Mouse (Mus musculus): ENCODE data around the gene Cnr2. TPM values are rescaled to one million over a fixed set of nuclear protein-coding genes. Genes with fewer than 3 reads are reported as not detected.

The Cnr2 gene
- polyA plus RNA-seq, 2 experiments, result 0.70 to 0.94 TPM

GRCm38 (mm10) chr4:135921257-135922120, 26.3 kb downstream of the Cnr2 start:
- H3K4me3 ChIP-seq (replicated peaks; ENCODE audit: low read length), result peak overlapping the region; percentile 75
- DNase-seq (ENCODE audit: low spot score) (peak; percentile 23), ATAC-seq (ENCODE audit: low FRiP score, low read depth) (no peak)
- no peaks in the 10 kb centered on the region for H3K27me3 ChIP-seq (ENCODE audit: control insufficient read depth, insufficient read depth, low read length)
- peaks cover 16% of the 10 kb centered on the region for H3K36me3 ChIP-seq (ENCODE audit: control insufficient read depth, insufficient read depth, low read length)
- peak overlapping the region; percentile 66 for H3K9ac ChIP-seq (ENCODE audit: low read depth, low read length, severe bottlenecking)
- H3K27ac ChIP-seq (replicated peaks; ENCODE audit: low read depth, low read length), result peak overlapping the region; percentile 83
- TF ChIP-seq POLR2A (IDR thresholded peaks at IDR 0.05; ENCODE audit: borderline replicate concordance, extremely low read depth, insufficient read depth, insufficient read length), result no peak
- no peaks in the 10 kb centered on the region for H3K9me3 ChIP-seq (ENCODE audit: control insufficient read depth, low read length)
- peaks cover 8% of the 10 kb centered on the region; the same call in 1 of the 2 replicates for H3K4me1 ChIP-seq (ENCODE audit: control insufficient read depth, insufficient read depth, low read length)
- 3% methylated on average over 26 of the region's 26 CpGs for WGBS
- peak overlapping the region; percentile 76 for H3K4me2 ChIP-seq (replicated peaks; ENCODE audit: low read depth, low read length, severe bottlenecking)

- DNase-seq (ENCODE audit: low spot score) (no peak), ATAC-seq (ENCODE audit: low FRiP score, low read depth) (no peak)
- Histone ChIP-seq H3K9ac (ENCODE audit: low read depth, low read length, severe bottlenecking) (no peak overlapping the region), H3K27ac (replicated peaks; ENCODE audit: low read depth, low read length) (no peak overlapping the region), H3K4me1 (ENCODE audit: control insufficient read depth, insufficient read depth, low read length) (peaks cover 8% of the 10 kb centered on the region; the same call in 1 of the 2 replicates), H3K4me2 (replicated peaks; ENCODE audit: low read depth, low read length, severe bottlenecking) (peak overlapping the region; percentile 76), H3K9me3 (ENCODE audit: control insufficient read depth, low read length) (no peaks in the 10 kb centered on the region), H3K27me3 (ENCODE audit: control insufficient read depth, insufficient read depth, low read length) (no peaks in the 10 kb centered on the region), H3K36me3 (ENCODE audit: control insufficient read depth, insufficient read depth, low read length) (peaks cover 19% of the 10 kb centered on the region), H3K4me3 (replicated peaks; ENCODE audit: low read length) (peak overlapping the region; percentile 75; the same call in 1 of the 2 replicates)
- 88% methylated on average over 1 of the region's 1 CpGs for WGBS
- no peak for TF ChIP-seq POLR2A (IDR thresholded peaks at IDR 0.05; ENCODE audit: borderline replicate concordance, extremely low read depth, insufficient read depth, insufficient read length)
Measured at GRCm38 (mm10) chr4:135922190-135922589, 27.0 kb downstream of the Cnr2 start.

GRCm38 (mm10) chr4:135924418-135924817, 29.2 kb downstream of the Cnr2 start:
- H3K4me1 ChIP-seq (ENCODE audit: control insufficient read depth, insufficient read depth, low read length), result peaks cover 8% of the 10 kb centered on the region; the same call in 1 of the 2 replicates
- 89% methylated on average over 2 of the region's 2 CpGs for WGBS
- peaks cover 28% of the 10 kb centered on the region for H3K36me3 ChIP-seq (ENCODE audit: control insufficient read depth, insufficient read depth, low read length)
- DNase-seq (ENCODE audit: low spot score) (no peak), ATAC-seq (ENCODE audit: low FRiP score, low read depth) (no peak)
- TF ChIP-seq POLR2A (IDR thresholded peaks at IDR 0.05; ENCODE audit: borderline replicate concordance, extremely low read depth, insufficient read depth, insufficient read length), result no peak
- H3K4me2 ChIP-seq (replicated peaks; ENCODE audit: low read depth, low read length, severe bottlenecking), result no peak overlapping the region
- no peaks in the 10 kb centered on the region for H3K27me3 ChIP-seq (ENCODE audit: control insufficient read depth, insufficient read depth, low read length)
- H3K9me3 ChIP-seq (ENCODE audit: control insufficient read depth, low read length), result no peaks in the 10 kb centered on the region
- no peak overlapping the region for H3K9ac ChIP-seq (ENCODE audit: low read depth, low read length, severe bottlenecking)
- no peak overlapping the region for H3K27ac ChIP-seq (replicated peaks; ENCODE audit: low read depth, low read length)
- no peak overlapping the region for H3K4me3 ChIP-seq (replicated peaks; ENCODE audit: low read length)

DNA sequence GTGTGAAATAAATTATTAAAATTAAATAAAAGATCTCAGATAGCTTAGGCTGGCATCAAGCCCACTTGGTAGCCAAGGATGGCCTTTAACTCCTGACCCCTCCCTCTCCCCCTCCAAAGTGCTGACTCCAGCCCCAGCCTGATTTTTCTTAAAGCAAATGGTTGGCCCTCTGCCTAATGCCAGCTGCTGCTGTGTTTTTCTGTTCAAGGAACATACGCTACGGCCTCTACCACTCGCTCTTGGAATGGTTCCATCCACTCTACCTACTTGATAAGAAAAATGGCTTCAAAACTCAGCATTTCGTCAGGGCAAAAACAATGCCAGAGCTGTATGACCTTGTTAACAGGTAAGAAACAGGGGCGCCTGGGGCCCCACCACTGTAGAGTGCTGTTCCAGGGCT, 30.1 kb downstream of the Cnr2 start:
- Histone ChIP-seq H3K9ac (ENCODE audit: low read depth, low read length, severe bottlenecking) (no peak overlapping the region), H3K9me3 (ENCODE audit: control insufficient read depth, low read length) (no peaks in the 10 kb centered on the region), H3K36me3 (ENCODE audit: control insufficient read depth, insufficient read depth, low read length) (peaks cover 29% of the 10 kb centered on the region), H3K4me2 (replicated peaks; ENCODE audit: low read depth, low read length, severe bottlenecking) (no peak overlapping the region), H3K4me3 (replicated peaks; ENCODE audit: low read length) (no peak overlapping the region), H3K27ac (replicated peaks; ENCODE audit: low read depth, low read length) (no peak overlapping the region), H3K27me3 (ENCODE audit: control insufficient read depth, insufficient read depth, low read length) (no peaks in the 10 kb centered on the region), H3K4me1 (ENCODE audit: control insufficient read depth, insufficient read depth, low read length) (peaks cover 8% of the 10 kb centered on the region; the same call in 1 of the 2 replicates)
- WGBS, result 84% methylated on average over 5 of the region's 5 CpGs
- no peak for DNase-seq (ENCODE audit: low spot score)
- no peak for TF ChIP-seq POLR2A (IDR thresholded peaks at IDR 0.05; ENCODE audit: borderline replicate concordance, extremely low read depth, insufficient read depth, insufficient read length)
- no peak for ATAC-seq (ENCODE audit: low FRiP score, low read depth)

DNA sequence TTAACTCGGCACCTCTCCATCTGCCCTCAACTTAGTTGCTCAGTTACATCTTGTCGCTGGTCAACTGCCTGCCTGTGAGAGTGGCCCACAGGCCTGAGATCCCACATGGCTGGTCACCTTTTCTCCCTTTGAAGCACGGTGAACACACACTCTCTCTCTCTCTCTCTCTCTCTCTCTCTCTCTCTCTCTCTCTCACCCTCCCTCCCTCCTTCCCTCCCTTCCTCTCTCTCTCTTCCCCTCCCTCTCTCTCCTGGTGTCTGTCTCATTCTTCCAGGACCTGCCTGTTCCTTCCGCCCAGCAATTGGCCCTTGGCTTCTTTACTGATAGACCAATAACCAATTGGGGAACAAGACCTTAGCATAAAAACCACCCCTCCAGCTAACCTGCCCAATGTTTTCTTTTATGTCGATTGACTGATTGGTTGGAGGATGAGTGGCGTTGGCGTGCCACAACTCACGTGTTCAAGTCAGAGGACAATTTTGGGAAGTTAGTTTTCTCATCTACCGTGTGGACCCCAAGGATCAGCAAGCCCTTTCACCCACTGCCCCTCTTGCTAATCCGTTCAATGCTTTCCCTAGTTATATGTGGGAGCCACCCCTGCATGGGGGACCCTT, 31.1 kb downstream of the Cnr2 start:
- DNase-seq (ENCODE audit: low spot score), result no peak
- no peak overlapping the region for H3K9ac ChIP-seq (ENCODE audit: low read depth, low read length, severe bottlenecking)
- no peaks in the 10 kb centered on the region for H3K27me3 ChIP-seq (ENCODE audit: control insufficient read depth, insufficient read depth, low read length)
- H3K36me3 ChIP-seq (ENCODE audit: control insufficient read depth, insufficient read depth, low read length), result peaks cover 39% of the 10 kb centered on the region
- H3K4me1 ChIP-seq (ENCODE audit: control insufficient read depth, insufficient read depth, low read length), result peaks cover 8% of the 10 kb centered on the region; the same call in 1 of the 2 replicates
- no peak overlapping the region for H3K27ac ChIP-seq (replicated peaks; ENCODE audit: low read depth, low read length)
- ATAC-seq (ENCODE audit: low FRiP score, low read depth), result no peak
- 87% methylated on average over 10 of the region's 10 CpGs for WGBS
- H3K9me3 ChIP-seq (ENCODE audit: control insufficient read depth, low read length), result no peaks in the 10 kb centered on the region
- H3K4me2 ChIP-seq (replicated peaks; ENCODE audit: low read depth, low read length, severe bottlenecking), result no peak overlapping the region
- no peak overlapping the region for H3K4me3 ChIP-seq (replicated peaks; ENCODE audit: low read length)
- TF ChIP-seq POLR2A (IDR thresholded peaks at IDR 0.05; ENCODE audit: borderline replicate concordance, extremely low read depth, insufficient read depth, insufficient read length), result no peak
